Mouse (Mus musculus) midbrain, embryonic 10.5 days (tissue): Measurements from ENCODE around the gene H2afy2. TPM values are rescaled to one million over a fixed set of nuclear protein-coding genes. Genes with fewer than 3 reads are reported as not detected.

Experiments used
- microRNA-seq: library from miRNA; unstranded; fragments of <30 nt; microRNA quantifications from one replicate; pipeline ENCODE4, GENCODE M21; 2017
- polyA plus RNA-seq: library from polyadenylated mRNA; unstranded; fragments of >200 nt; fragmentation: Nextera tagmentation; extraction: Ambion mirVana; gene quantifications from 2 replicates; pipeline ENCODE4 v1.2.1, GENCODE M21; 2016

H2afy2 gene
- polyA plus RNA-seq, 1 experiment from 2014 or later, result 309 TPM

Small RNA genes within 50 kb of the gene (microRNA-seq; reads per million reads assigned to microRNA genes)
- gene Mir5108, result not detected

Other genes starting within 250 kb of the H2afy2 start
- gene Npffr1, start 188.7 kb downstream of the H2afy2 start, polyA plus RNA-seq, result 0.11 and 0.15 TPM in 2 replicates
- 310 and 362 TPM in 2 replicates for gene Ppa1, start 135.6 kb downstream of the H2afy2 start, polyA plus RNA-seq
- 232 and 244 TPM in 2 replicates for gene Sar1a, start 103.8 kb downstream of the H2afy2 start, polyA plus RNA-seq
- 27.4 and 28.7 TPM in 2 replicates for gene Tysnd1, start 88.6 kb downstream of the H2afy2 start, polyA plus RNA-seq
- gene Aifm2, start 68.9 kb downstream of the H2afy2 start, polyA plus RNA-seq, result 5.2 and 7.0 TPM in 2 replicates
- 3.6 TPM in 2 replicates for gene Col13a1, start 195.0 kb upstream of the H2afy2 start, polyA plus RNA-seq